Mouse (Mus musculus) spleen, embryonic (tissue): Measurements from ENCODE around the gene Hes6.

Experiments used
- CTCF ChIA-PET: fragments of 350-600 bp; sonication (Branson Sonifier 250); formaldehyde crosslinking; loops from one replicate; lab custom pipeline; 2022; lab: Charles Lee

The Hes6 gene

GRCm38 (mm10) chr1:91413898-91414594 is at the start of gene Hes6:
Gene Hes6 (minus strand): TSS chr1:91414038.
- CTCF ChIA-PET = no interaction called here

- CTCF ChIA-PET = no interaction called here
These were observed 49.6 kb upstream of the Hes6 start for GRCm38 (mm10) chr1:91463336-91463995.

GRCm38 (mm10) chr1:91460564-91460963 is 46.7 kb upstream of the Hes6 start:
- CTCF ChIA-PET = no interaction called here

- CTCF ChIA-PET = no interaction called here
These were observed 46.2 kb upstream of the Hes6 start for GRCm38 (mm10) chr1:91460069-91460468.

- CTCF ChIA-PET = no interaction called here
These were observed 45.4 kb upstream of the Hes6 start, which contains the start of gene Per2 for GRCm38 (mm10) chr1:91459059-91459809. Gene Per2 (minus strand): TSS chr1:91459324.

DNA sequence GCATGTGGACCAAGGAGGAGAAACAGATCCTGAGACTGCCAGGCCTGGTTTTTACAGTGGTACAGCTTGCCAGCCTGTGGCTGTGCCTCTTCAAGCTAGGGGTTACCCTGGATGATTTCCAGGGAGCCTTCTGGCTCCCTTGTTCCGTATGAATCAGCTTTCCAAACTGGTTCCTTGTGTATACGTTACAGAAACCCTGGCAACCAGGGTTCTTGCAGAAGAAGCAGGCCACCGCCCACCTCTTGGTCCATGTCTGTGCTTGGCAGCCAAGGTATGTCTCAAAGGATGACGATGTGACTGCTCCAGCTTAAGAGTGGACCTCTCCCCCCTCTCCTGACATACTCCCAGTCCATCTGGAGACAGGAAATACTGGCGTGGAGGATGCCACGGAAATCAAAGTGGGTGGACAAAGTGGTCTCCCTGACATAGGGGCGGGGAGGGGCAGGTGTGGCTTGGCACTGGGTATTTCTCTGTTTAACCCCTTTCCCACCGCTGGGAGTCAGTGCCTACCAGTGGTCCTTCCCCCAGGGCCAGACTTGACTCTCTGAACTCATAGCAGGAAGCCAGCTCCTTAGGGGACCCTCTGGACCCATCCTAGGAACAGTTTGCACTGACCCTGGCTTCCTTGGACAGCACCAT is 44.5 kb upstream of the Hes6 start:
- CTCF ChIA-PET = no interaction called here

DNA sequence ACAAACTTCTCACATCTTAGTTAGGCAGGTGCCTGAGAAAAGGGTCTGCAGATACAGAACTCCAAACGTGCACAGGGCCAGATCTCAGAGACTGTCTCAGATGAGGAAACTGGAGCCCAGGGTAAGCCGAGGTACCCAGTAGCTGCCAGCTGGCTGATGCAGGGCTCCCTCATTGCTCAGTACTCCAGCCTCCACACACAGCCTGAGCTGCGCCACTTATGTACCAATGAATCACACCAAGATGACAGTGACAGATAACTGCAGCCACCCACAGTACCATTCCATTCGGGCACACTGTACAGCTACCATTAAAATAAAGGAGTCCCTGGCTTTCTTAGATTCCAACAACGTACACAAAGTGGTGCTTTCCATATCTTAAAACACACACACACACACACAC is 43.9 kb upstream of the Hes6 start:
- CTCF ChIA-PET = no interaction called here

GRCm38 (mm10) chr1:91457116-91457515 is 43.3 kb upstream of the Hes6 start:
- CTCF ChIA-PET = no interaction called here

DNA sequence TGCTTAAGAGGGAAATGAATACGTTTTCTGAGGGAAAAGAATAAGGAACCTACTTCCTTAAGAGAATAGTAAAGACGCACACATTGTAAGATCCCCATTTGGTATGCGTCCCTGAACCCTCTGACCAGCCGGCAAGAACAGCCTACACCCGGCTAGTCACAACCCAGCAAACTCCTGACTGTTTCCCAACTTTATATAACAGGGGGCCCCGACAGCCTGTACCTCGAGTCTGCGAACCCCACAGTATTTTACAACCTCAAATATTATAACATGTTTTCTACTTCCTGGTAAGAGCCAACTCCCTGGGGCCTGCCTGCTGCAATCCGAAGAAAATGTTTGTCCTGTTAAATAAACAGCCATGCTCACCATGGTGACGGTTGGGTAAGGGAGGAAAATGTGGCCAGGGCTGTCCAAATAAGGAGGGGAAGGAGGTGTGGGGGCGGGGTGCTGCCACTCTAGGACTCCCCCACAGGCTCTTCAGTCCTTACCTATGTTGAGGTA is 42.5 kb upstream of the Hes6 start:
- CTCF ChIA-PET = no interaction called here

DNA sequence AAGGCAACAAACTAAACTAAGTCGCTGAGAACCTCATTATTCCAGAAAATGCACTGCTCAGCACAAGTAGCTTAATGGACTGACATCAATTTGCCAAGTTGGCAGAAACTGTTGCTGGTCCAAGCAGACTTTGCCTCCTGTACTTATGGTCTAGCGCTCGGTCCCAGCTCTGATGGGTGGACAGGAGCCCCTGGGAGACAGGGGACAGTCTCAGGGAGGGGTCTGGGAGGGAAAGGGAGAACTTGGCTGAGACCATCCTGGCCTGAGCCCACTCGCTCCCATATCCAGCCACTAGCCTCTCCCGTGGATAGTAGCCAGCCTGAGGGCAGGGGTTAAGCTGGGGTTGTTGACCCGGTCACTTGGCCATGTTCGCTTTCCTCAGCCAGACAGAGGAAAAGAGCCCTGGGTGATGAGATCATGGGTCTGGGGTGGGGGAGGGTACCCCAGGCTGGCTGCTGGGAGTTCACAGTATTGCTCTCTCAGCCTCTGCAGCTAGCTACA is 41.9 kb upstream of the Hes6 start:
- CTCF ChIA-PET = interaction anchor here (0.7 kb wide), 1 partner anchor 9 kb away, joined by 5 read pairs; no protein-coding TSS in a partner anchor

DNA sequence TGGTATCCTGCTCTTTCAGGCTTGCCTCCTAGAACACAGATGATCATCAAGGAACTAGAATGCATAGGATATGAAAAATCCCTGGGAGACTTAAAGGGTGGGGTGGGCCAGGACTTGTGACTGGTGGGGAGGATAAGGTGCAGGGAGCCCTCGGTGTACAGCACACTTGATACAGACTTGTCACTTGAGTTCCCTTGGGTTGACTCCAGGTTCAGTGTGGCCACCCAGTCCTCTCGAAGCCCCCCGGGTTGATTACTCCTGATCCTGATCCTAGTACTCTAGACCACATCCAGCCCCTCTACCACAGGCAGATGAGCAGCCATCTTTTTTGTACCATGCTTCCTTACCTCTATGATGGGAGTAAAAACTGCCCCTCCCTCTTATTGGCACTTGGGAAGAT is 41.1 kb upstream of the Hes6 start:
- CTCF ChIA-PET = interaction anchor here (0.7 kb wide), 1 partner anchor 9 kb away, joined by 5 read pairs; no protein-coding TSS in a partner anchor

DNA sequence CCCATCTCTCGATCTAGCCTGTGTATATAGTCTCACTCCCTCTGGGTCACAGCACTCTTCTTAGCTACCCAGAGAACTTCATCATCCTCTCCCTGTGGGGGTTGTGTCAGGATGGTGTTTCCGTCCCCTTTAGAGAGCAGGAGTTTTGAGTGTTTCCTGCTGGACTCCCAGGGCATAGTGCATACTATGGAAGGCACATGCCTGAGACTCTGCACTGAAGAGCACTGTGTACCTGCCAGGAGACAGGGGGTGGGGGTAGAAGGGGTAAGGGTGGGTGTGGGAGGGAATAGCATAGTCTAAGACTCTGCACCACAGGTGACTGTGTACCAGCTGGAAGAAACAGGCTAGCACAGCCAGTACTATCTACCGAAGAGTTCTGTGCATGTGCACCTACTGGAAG is 40.5 kb upstream of the Hes6 start:
- CTCF ChIA-PET = no interaction called here

- CTCF ChIA-PET = no interaction called here
These were observed 40.1 kb upstream of the Hes6 start for GRCm38 (mm10) chr1:91453932-91454331.

GRCm38 (mm10) chr1:91451547-91452084 is 37.8 kb upstream of the Hes6 start:
- CTCF ChIA-PET = no interaction called here

GRCm38 (mm10) chr1:91450851-91451250 is 37.0 kb upstream of the Hes6 start:
- CTCF ChIA-PET = no interaction called here

DNA sequence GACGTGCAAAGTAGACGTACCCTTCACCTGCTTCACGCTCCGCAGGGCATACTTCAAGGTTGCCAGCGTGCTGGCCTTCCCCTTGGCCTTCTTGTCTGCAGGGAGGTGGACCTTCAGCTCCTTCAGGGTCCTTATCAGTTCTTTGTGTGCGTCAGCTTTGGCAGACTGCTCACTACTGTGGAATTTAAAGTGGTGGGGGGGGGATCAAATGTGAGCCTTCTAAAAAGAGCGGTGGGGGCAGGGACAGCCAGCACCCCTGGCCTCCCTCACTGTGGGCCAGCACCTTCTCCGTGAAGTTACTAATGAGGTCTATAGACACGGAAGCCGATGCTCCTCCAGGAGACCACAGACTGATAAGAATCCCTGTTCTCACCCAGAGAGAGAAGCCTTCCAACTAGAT is 34.9 kb upstream of the Hes6 start:
- CTCF ChIA-PET = no interaction called here

- CTCF ChIA-PET = interaction anchor here (0.6 kb wide), 1 partner anchor 9 kb away, joined by 5 read pairs; no protein-coding TSS in a partner anchor
These were observed 32.7 kb upstream of the Hes6 start for GRCm38 (mm10) chr1:91446511-91446910.

GRCm38 (mm10) chr1:91446060-91446459 is 32.2 kb upstream of the Hes6 start:
- CTCF ChIA-PET = interaction anchor here (0.6 kb wide), 1 partner anchor 9 kb away, joined by 5 read pairs; no protein-coding TSS in a partner anchor

- CTCF ChIA-PET = no interaction called here
These were observed 31.3 kb upstream of the Hes6 start for GRCm38 (mm10) chr1:91444841-91445830.
